Mouse (Mus musculus): ENCODE data around the gene Bckdha.
A peak's percentile ranks its signal among the peaks of the same experiment; 100 is the strongest.

DNA sequence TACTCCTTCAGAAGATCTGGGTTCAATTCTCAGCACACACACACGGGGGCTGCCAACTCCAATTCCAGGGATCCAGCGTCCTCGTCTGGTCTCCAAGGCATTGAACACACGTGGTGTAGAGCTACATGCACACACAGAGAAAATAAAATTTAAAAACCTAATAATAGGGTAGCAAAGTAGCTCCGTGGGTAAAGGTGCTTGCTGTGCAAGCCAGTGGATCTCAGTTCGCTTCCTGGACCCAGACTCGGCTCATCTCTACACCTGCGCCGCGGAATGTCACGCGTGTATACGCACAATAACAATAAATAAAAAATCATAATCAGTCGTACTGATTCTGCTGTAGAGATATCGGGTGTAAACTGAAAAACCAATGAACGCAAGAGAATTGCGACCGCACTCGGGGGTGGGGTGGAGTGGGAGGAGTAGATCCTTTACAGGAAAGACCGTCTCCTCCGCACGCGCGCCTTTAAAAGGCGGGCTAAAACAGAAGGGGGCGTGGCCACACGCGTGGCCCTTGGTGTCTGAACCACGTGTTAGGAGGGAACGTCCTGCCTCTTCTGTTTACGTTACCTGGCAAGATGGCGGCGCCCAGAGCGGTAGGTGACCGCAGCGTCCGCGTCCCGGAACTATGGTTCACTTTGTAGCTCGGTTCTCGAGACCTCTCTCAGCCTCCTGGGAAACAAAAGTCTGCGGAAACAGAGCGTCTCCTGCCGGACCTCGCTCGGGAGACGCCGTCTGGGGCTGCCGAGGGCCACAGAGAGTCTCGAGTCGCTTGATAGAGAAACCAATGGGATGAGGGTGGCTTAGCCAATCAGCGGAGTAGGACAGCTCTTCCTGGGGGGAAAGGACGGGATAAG is 39.7 kb downstream of the Bckdha start, which contains the start of gene Dmac2:
- TF ChIP-seq POLR2A (IDR thresholded peaks at IDR 0.05; ENCODE audit: extremely low read depth, insufficient read depth, low read length) = 0 out of 2 replicates have a peak, but pooled peaks have one; percentile 26
- no peak for TF ChIP-seq CTCF (IDR thresholded peaks at IDR 0.05; ENCODE audit: low read depth, low read length)

Measured in liver, adult 2 months (tissue).